Mouse (Mus musculus): ENCODE data around the gene Coro7.

DNA sequence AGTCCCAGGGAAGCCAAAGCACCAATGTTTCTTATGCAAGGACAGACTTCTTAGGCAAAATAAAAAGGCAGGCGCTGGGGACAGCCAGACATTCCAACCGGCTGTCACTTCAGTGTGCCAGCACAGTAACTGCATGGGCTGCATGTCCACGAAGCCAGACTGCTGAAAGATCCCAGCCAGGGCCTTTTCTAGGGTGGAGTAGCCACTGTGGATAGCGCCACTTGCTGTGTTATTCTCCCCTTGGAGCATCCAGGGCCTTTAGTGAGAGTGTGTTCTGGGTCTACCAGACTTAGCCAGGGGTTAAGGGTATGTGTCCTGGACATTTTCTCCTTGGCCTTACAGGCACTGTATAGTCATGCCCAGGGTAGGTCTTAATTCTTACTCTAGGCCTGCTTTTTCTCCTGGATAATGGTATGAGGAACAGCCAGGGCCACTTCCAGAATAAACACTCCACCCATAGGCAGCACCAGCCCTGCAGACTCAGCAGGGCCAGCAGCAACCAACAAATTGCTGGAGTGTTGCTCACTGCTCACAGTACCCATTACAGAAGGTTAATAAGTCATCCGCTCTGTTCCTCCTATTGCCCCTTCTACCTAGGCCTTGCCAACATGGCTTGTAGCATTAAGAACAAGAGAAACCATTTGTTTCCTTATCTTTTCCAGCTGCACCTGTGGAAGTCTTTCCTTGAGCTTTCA is 91.9 kb downstream of the Coro7 start:
- TF ChIP-seq ZC3H11A (IDR thresholded peaks at IDR 0.05; ENCODE audit: borderline replicate concordance, low read depth, low read length) = no peak
- TF ChIP-seq MAFK (IDR thresholded peaks at IDR 0.05; ENCODE audit: insufficient read depth, low read depth, low read length) = no peak
- no peak for TF ChIP-seq CHD2 (IDR thresholded peaks at IDR 0.05; ENCODE audit: low read depth, low read length)
- TF ChIP-seq HCFC1 (IDR thresholded peaks at IDR 0.05; ENCODE audit: borderline replicate concordance, insufficient read depth, low read length) = no peak

Data from ES-E14 (cell line).